Mouse (Mus musculus) myocyte (in vitro differentiated cells): Measurements from ENCODE around the gene Wfdc1.

Experiments used
- CEBPB ChIP-seq: IDR thresholded peaks from 2 replicates; pipeline ENCODE4 v1.6.1; 2011; ENCODE audit warnings: mild to moderate bottlenecking, moderate library complexity; ENCODE audit not compliant: poor library complexity, insufficient read depth, severe bottlenecking
- E2F4 ChIP-seq: IDR thresholded peaks from one replicate; pipeline ENCODE4 v1.6.1; 2011; ENCODE audit warnings: mild to moderate bottlenecking, control low read depth, moderate library complexity; ENCODE audit not compliant: insufficient read depth
- MAX ChIP-seq: IDR thresholded peaks from one replicate; pipeline ENCODE4 v1.6.1; 2011; ENCODE audit warnings: low read depth, mild to moderate bottlenecking, control low read depth
- MYOD1 ChIP-seq, 3 experiments: IDR thresholded peaks; one replicate each; pipeline ENCODE4 v1.6.1; 2011; ENCODE audit warnings: control low read depth in 2 of 3, low read depth in 2 of 3, mild to moderate bottlenecking in 2 of 3, moderate library complexity in 1 of 3; ENCODE audit not compliant: insufficient read length in 2 of 3, control insufficient read depth in 1 of 3
- POLR2A ChIP-seq: IDR thresholded peaks from one replicate; pipeline ENCODE4 v1.6.1; 2011; ENCODE audit warnings: low read depth, mild to moderate bottlenecking, control low read depth, moderate library complexity; ENCODE audit not compliant: insufficient read length
- POLR2AphosphoS2 ChIP-seq: IDR thresholded peaks from one replicate; pipeline ENCODE4 v1.6.1; 2011; ENCODE audit warnings: low read depth, control low read depth; ENCODE audit not compliant: insufficient read length
- SRF ChIP-seq: IDR thresholded peaks from one replicate; pipeline ENCODE4 v1.6.1; 2011; ENCODE audit warnings: low read depth; ENCODE audit not compliant: control insufficient read depth, insufficient read length
- TCF12 ChIP-seq: IDR thresholded peaks from one replicate; pipeline ENCODE4 v1.6.1; 2011; ENCODE audit warnings: mild to moderate bottlenecking, control low read depth; ENCODE audit not compliant: poor library complexity, insufficient read depth, severe bottlenecking
- TCF3 ChIP-seq: IDR thresholded peaks from one replicate; pipeline ENCODE4 v1.6.1; 2011; ENCODE audit warnings: low read depth, control low read depth; ENCODE audit not compliant: insufficient read length
- USF1 ChIP-seq: IDR thresholded peaks from one replicate; pipeline ENCODE4 v1.6.1; 2011; ENCODE audit warnings: low read depth, mild to moderate bottlenecking, control low read depth, moderate library complexity

GRCm38 (mm10) chr8:119669284-119669683, 3.1 kb downstream of the Wfdc1 start:
- TF ChIP-seq POLR2A = no peak
- TF ChIP-seq TCF3 = no peak
- TF ChIP-seq POLR2AphosphoS2 = no peak
- no peak for TF ChIP-seq USF1
- no peak for TF ChIP-seq MYOD1 (IDR thresholded peaks at IDR 0.05; ENCODE audit: control insufficient read depth in 1 of 3, insufficient read length in 2 of 3, low read depth in 2 of 3)
- no peak for TF ChIP-seq TCF12
- no peak for TF ChIP-seq MAX
- TF ChIP-seq CEBPB = no peak
- TF ChIP-seq E2F4 = no peak
- TF ChIP-seq SRF = no peak
